Mouse (Mus musculus): ENCODE measurements around the gene Itga9. TPM values are rescaled to one million over a fixed set of nuclear protein-coding genes. Genes with fewer than 3 reads are reported as not detected.

The Itga9 gene
- polyA plus RNA-seq, 1 experiment, result not detected

GRCm38 (mm10) chr9:118686166-118686961 lies 79.9 kb downstream of the Itga9 start:
- Histone ChIP-seq H3K79me2 (ENCODE audit: control insufficient read depth, insufficient read depth) (no peaks in the 10 kb centered on the region), H3K4me3 (ENCODE audit: insufficient read depth, poor library complexity, severe bottlenecking) (no peak overlapping the region), H3K27me3 (ENCODE audit: control insufficient read depth, insufficient read depth, insufficient read length) (peaks cover 31% of the 10 kb centered on the region), H3ac (ENCODE audit: control insufficient read depth, insufficient read length, low read depth) (no peak overlapping the region), H3K36me3 (ENCODE audit: control insufficient read depth, insufficient read depth) (no peaks in the 10 kb centered on the region), H3K79me3 (ENCODE audit: low read depth) (no peaks in the 10 kb centered on the region)
- TF ChIP-seq MYOD1 (IDR thresholded peaks at IDR 0.05; ENCODE audit: control insufficient read depth, insufficient read length, low read depth) (no peak), CEBPB (IDR thresholded peaks at IDR 0.05; ENCODE audit: low read depth) (no peak), USF1 (IDR thresholded peaks at IDR 0.05; ENCODE audit: low read depth) (no peak), MAX (IDR thresholded peaks at IDR 0.05) (no peak), CTCF (IDR thresholded peaks at IDR 0.05; ENCODE audit: control insufficient read depth, insufficient read depth, insufficient read length) (no peak)

- Histone ChIP-seq H3K79me2 (ENCODE audit: control insufficient read depth, insufficient read depth) (no peaks in the 10 kb centered on the region), H3K36me3 (ENCODE audit: control insufficient read depth, insufficient read depth) (no peaks in the 10 kb centered on the region), H3K27me3 (ENCODE audit: control insufficient read depth, insufficient read depth, insufficient read length) (peaks cover 37% of the 10 kb centered on the region), H3ac (ENCODE audit: control insufficient read depth, insufficient read length, low read depth) (no peak overlapping the region), H3K79me3 (ENCODE audit: low read depth) (no peaks in the 10 kb centered on the region), H3K4me3 (ENCODE audit: insufficient read depth, poor library complexity, severe bottlenecking) (no peak overlapping the region)
- TF ChIP-seq CEBPB (IDR thresholded peaks at IDR 0.05; ENCODE audit: low read depth) (no peak), MYOG (IDR thresholded peaks at IDR 0.05; ENCODE audit: control insufficient read depth, extremely low read depth, insufficient read length) (no peak), CTCF (IDR thresholded peaks at IDR 0.05; ENCODE audit: control insufficient read depth, insufficient read depth, insufficient read length) (no peak), MYOD1 (IDR thresholded peaks at IDR 0.05; ENCODE audit: control insufficient read depth, insufficient read length, low read depth) (no peak), FOSL1 (IDR thresholded peaks at IDR 0.05; ENCODE audit: insufficient read depth, low read length, poor library complexity, severe bottlenecking) (no peak), USF1 (IDR thresholded peaks at IDR 0.05; ENCODE audit: low read depth) (no peak), MAX (IDR thresholded peaks at IDR 0.05) (no peak)
Measured at GRCm38 (mm10) chr9:118688248-118688647, 81.8 kb downstream of the Itga9 start.

GRCm38 (mm10) chr9:118688921-118689451 lies 82.5 kb downstream of the Itga9 start:
- Histone ChIP-seq H3K4me3 (ENCODE audit: insufficient read depth, poor library complexity, severe bottlenecking) (no peak overlapping the region), H3K36me3 (ENCODE audit: control insufficient read depth, insufficient read depth) (no peaks in the 10 kb centered on the region), H3K27me3 (ENCODE audit: control insufficient read depth, insufficient read depth, insufficient read length) (peaks cover 41% of the 10 kb centered on the region), H3K79me2 (ENCODE audit: control insufficient read depth, insufficient read depth) (no peaks in the 10 kb centered on the region), H3K79me3 (ENCODE audit: low read depth) (no peaks in the 10 kb centered on the region), H3ac (ENCODE audit: control insufficient read depth, insufficient read length, low read depth) (no peak overlapping the region)
- TF ChIP-seq FOSL1 (IDR thresholded peaks at IDR 0.05; ENCODE audit: insufficient read depth, low read length, poor library complexity, severe bottlenecking), result no peak
- TF ChIP-seq CTCF (IDR thresholded peaks at IDR 0.05; ENCODE audit: control insufficient read depth, insufficient read depth, insufficient read length), result no peak
- no peak for TF ChIP-seq MYOD1 (IDR thresholded peaks at IDR 0.05; ENCODE audit: control insufficient read depth, insufficient read length, low read depth)
- TF ChIP-seq MAX (IDR thresholded peaks at IDR 0.05), result no peak
- TF ChIP-seq MYOG (IDR thresholded peaks at IDR 0.05; ENCODE audit: control insufficient read depth, extremely low read depth, insufficient read length), result no peak
- no peak for TF ChIP-seq CEBPB (IDR thresholded peaks at IDR 0.05; ENCODE audit: low read depth)
- TF ChIP-seq USF1 (IDR thresholded peaks at IDR 0.05; ENCODE audit: low read depth), result no peak

GRCm38 (mm10) chr9:118693256-118693655 lies 86.8 kb downstream of the Itga9 start:
- no peak overlapping the region for H3K4me3 ChIP-seq (ENCODE audit: insufficient read depth, poor library complexity, severe bottlenecking)
- no peak for TF ChIP-seq MYOD1 (IDR thresholded peaks at IDR 0.05; ENCODE audit: control insufficient read depth, insufficient read length, low read depth)
- TF ChIP-seq USF1 (IDR thresholded peaks at IDR 0.05; ENCODE audit: low read depth), result no peak
- TF ChIP-seq FOSL1 (IDR thresholded peaks at IDR 0.05; ENCODE audit: insufficient read depth, low read length, poor library complexity, severe bottlenecking), result no peak
- peaks cover 35% of the 10 kb centered on the region for H3K27me3 ChIP-seq (ENCODE audit: control insufficient read depth, insufficient read depth, insufficient read length)
- no peak overlapping the region for H3ac ChIP-seq (ENCODE audit: control insufficient read depth, insufficient read length, low read depth)
- no peaks in the 10 kb centered on the region for H3K79me2 ChIP-seq (ENCODE audit: control insufficient read depth, insufficient read depth)
- no peaks in the 10 kb centered on the region for H3K36me3 ChIP-seq (ENCODE audit: control insufficient read depth, insufficient read depth)
- H3K79me3 ChIP-seq (ENCODE audit: low read depth), result no peaks in the 10 kb centered on the region

- Histone ChIP-seq H3K36me3 (ENCODE audit: control insufficient read depth, insufficient read depth) (no peaks in the 10 kb centered on the region), H3K79me2 (ENCODE audit: control insufficient read depth, insufficient read depth) (no peaks in the 10 kb centered on the region), H3K79me3 (ENCODE audit: low read depth) (no peaks in the 10 kb centered on the region), H3K27me3 (ENCODE audit: control insufficient read depth, insufficient read depth, insufficient read length) (peaks cover 32% of the 10 kb centered on the region), H3ac (ENCODE audit: control insufficient read depth, insufficient read length, low read depth) (no peak overlapping the region), H3K4me3 (ENCODE audit: insufficient read depth, poor library complexity, severe bottlenecking) (no peak overlapping the region)
- TF ChIP-seq FOSL1 (IDR thresholded peaks at IDR 0.05; ENCODE audit: insufficient read depth, low read length, poor library complexity, severe bottlenecking), result no peak
- TF ChIP-seq CEBPB (IDR thresholded peaks at IDR 0.05; ENCODE audit: low read depth), result no peak
- TF ChIP-seq USF1 (IDR thresholded peaks at IDR 0.05; ENCODE audit: low read depth), result no peak
- no peak for TF ChIP-seq CTCF (IDR thresholded peaks at IDR 0.05; ENCODE audit: control insufficient read depth, insufficient read depth, insufficient read length)
- TF ChIP-seq MAX (IDR thresholded peaks at IDR 0.05), result no peak
- no peak for TF ChIP-seq MYOG (IDR thresholded peaks at IDR 0.05; ENCODE audit: control insufficient read depth, extremely low read depth, insufficient read length)
- TF ChIP-seq MYOD1 (IDR thresholded peaks at IDR 0.05; ENCODE audit: control insufficient read depth, insufficient read length, low read depth), result no peak
Measured at GRCm38 (mm10) chr9:118694420-118694825, 87.9 kb downstream of the Itga9 start.
